ENCODE assay signal across 27 mouse cellular contexts in the genomic region with DNA sequence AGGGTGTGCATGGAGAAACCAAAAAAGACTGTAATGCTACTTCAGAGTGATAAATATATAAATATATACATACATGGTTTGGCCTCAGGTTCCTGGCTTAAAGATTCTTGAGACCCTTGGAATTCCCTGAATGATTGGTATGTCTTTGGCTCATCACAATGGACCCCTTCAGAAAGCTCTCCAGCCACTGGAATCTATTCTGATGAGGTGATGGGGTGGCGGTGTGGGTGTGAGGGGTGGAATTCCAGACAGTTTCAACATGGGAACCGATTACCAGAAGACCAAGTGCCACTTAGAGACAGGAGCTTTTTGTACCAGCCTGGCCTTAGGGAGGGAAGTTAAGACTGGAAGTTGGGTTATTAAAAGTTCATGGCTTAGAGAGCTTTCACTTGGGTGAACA.
DNase-seq lines count a peak whose midpoint lies in the region; ATAC-seq and TF ChIP-seq lines count a peak whose summit lies in the region.
"Had no signal": no experiment of that assay in that cellular context is flagged by ENCODE, and none has a peak within 500 bp of the region (broad histone marks: within the 10 kb centered on the region; RNA-seq: fewer than 3 reads in every experiment).

No protein-coding gene starts in this region.

- H3K27me3 ChIP-seq in lung, embryonic 15.5 days = no peaks in the 10 kb centered on the region
- H3K27me3 ChIP-seq in embryonic facial prominence, embryonic 10.5 days (replicated peaks; ENCODE audit: low read depth, poor library complexity, severe bottlenecking) = no peaks in the 10 kb centered on the region
- H3K27me3 ChIP-seq in hindbrain, embryonic 16.5 days (replicated peaks; ENCODE audit: control insufficient read depth, insufficient read depth, low read length) = no peaks in the 10 kb centered on the region
- H3K27me3 ChIP-seq: CH12.LX; heart, embryonic 15.5 days; hindbrain, embryonic 15.5 days; intestine, embryonic 15.5 days; liver, embryonic 15.5 days; neural tube, embryonic 12.5 days had no signal

- H3K9ac ChIP-seq in lung, embryonic 15.5 days = no peak overlapping the region
- H3K9ac ChIP-seq in hindbrain, embryonic 16.5 days (ENCODE audit: low read depth, low read length) = no peak overlapping the region
- H3K9ac ChIP-seq: heart, embryonic 15.5 days; hindbrain, embryonic 15.5 days; intestine, embryonic 15.5 days; liver, embryonic 15.5 days; neural tube, embryonic 12.5 days had no signal

- peak; percentile 72; the same call in 1 of the 2 replicates for ATAC-seq in lung, embryonic 15.5 days (ENCODE audit: borderline replicate concordance, extremely low read depth, low FRiP score, low TSS enrichment)
- ATAC-seq in hindbrain, embryonic 16.5 days = no peak
- ATAC-seq: intestine, embryonic 15.5 days had no signal

- no peak for DNase-seq in lung, adult 2 months
- peak; percentile 4 for DNase-seq in R1 (ENCODE audit: low read depth, low spot score)
- DNase-seq in embryonic facial prominence, embryonic 10.5 days (ENCODE audit: low spot score) = peak; percentile 14
- peak; percentile 6 for DNase-seq in yolk sac, embryonic 10.5 days (ENCODE audit: low spot score)
- DNase-seq in adrenal gland, adult 2 months = no peak
- DNase-seq: adrenal gland, postnatal 25 days; B cell, adult 2 months; cerebellum, postnatal 25 days; gastrocnemius, postnatal 36 days; heart, adult 2 months; heart, postnatal 36 days; kidney, adult 8-10 months; kidney, postnatal 10 days; liver; midbrain, embryonic 14.5 days; right cerebral cortex, postnatal 14 days had no signal

- no peak for TF ChIP-seq POLR2A in lung, adult 2 months (IDR thresholded peaks at IDR 0.05; ENCODE audit: borderline replicate concordance, extremely low read depth, low read depth, low read length)

- H3K36me3 ChIP-seq in lung, embryonic 15.5 days = no peaks in the 10 kb centered on the region
- no peaks in the 10 kb centered on the region for H3K36me3 ChIP-seq in embryonic facial prominence, embryonic 10.5 days (replicated peaks)
- H3K36me3 ChIP-seq in hindbrain, embryonic 16.5 days (ENCODE audit: control insufficient read depth, insufficient read depth, low read length) = no peaks in the 10 kb centered on the region
- H3K36me3 ChIP-seq: G1E; heart, embryonic 15.5 days; hindbrain, embryonic 15.5 days; intestine, embryonic 15.5 days; liver, embryonic 15.5 days; neural tube, embryonic 12.5 days had no signal

- 0 out of 2 replicates have a peak, but pooled peaks cover 6% of the 10 kb centered on the region for H3K4me1 ChIP-seq in lung, embryonic 15.5 days
- no peaks in the 10 kb centered on the region for H3K4me1 ChIP-seq in lung, adult 2 months (ENCODE audit: control insufficient read depth, insufficient read depth, low read length)
- H3K4me1 ChIP-seq in embryonic facial prominence, embryonic 10.5 days = no peaks in the 10 kb centered on the region
- H3K4me1 ChIP-seq in hindbrain, embryonic 16.5 days (ENCODE audit: control insufficient read depth, insufficient read depth, low read depth, low read length) = no peaks in the 10 kb centered on the region
- H3K4me1 ChIP-seq: heart, embryonic 15.5 days; hindbrain, embryonic 15.5 days; intestine, embryonic 15.5 days; liver, embryonic 15.5 days; neural tube, embryonic 12.5 days had no signal

- no peak for TF ChIP-seq CTCF in lung, adult 2 months (IDR thresholded peaks at IDR 0.05; ENCODE audit: insufficient read depth, low read length)

- H3K4me2 ChIP-seq in lung, embryonic 15.5 days = no peak overlapping the region
- no peak overlapping the region for H3K4me2 ChIP-seq in hindbrain, embryonic 16.5 days (ENCODE audit: low read length)
- H3K4me2 ChIP-seq: heart, embryonic 15.5 days; hindbrain, embryonic 15.5 days; intestine, embryonic 15.5 days; liver, embryonic 15.5 days; neural tube, embryonic 12.5 days had no signal

- H3K4me3 ChIP-seq in lung, embryonic 15.5 days = no peak overlapping the region
- H3K4me3 ChIP-seq in lung, adult 2 months (replicated peaks; ENCODE audit: extremely low read depth, low read depth, low read length) = no peak overlapping the region
- H3K4me3 ChIP-seq in embryonic facial prominence, embryonic 10.5 days = no peak overlapping the region
- no peak overlapping the region for H3K4me3 ChIP-seq in hindbrain, embryonic 16.5 days (ENCODE audit: low read length)
- H3K4me3 ChIP-seq: heart, adult 2 months; heart, embryonic 15.5 days; hindbrain, embryonic 15.5 days; intestine, embryonic 15.5 days; left cerebral cortex, adult 2 months; liver, embryonic 15.5 days; neural tube, embryonic 12.5 days had no signal

- H3K9me3 ChIP-seq in lung, embryonic 15.5 days = no peaks in the 10 kb centered on the region
- no peaks in the 10 kb centered on the region for H3K9me3 ChIP-seq in embryonic facial prominence, embryonic 10.5 days
- H3K9me3 ChIP-seq in hindbrain, embryonic 16.5 days (ENCODE audit: control insufficient read depth, low read length) = no peaks in the 10 kb centered on the region
- H3K9me3 ChIP-seq: heart, embryonic 15.5 days; hindbrain, embryonic 15.5 days; intestine, embryonic 15.5 days; liver, embryonic 15.5 days; neural tube, embryonic 12.5 days had no signal

- WGBS in lung, embryonic 15.5 days = 53% methylated on average over 2 of the region's 2 CpGs
- 59% methylated on average over 2 of the region's 2 CpGs for WGBS in lung, adult 2 months
- WGBS in embryonic facial prominence, embryonic 10.5 days = 37% methylated on average over 2 of the region's 2 CpGs
- 68% methylated on average over 2 of the region's 2 CpGs for WGBS in hindbrain, embryonic 16.5 days

- peak overlapping the region; percentile 25; the same call in 1 of the 2 replicates for H3K27ac ChIP-seq in lung, embryonic 15.5 days
- H3K27ac ChIP-seq in embryonic facial prominence, embryonic 10.5 days (replicated peaks) = no peak overlapping the region
- H3K27ac ChIP-seq in hindbrain, embryonic 16.5 days (ENCODE audit: low read depth, low read length) = no peak overlapping the region
- H3K27ac ChIP-seq: heart, adult 2 months; heart, embryonic 15.5 days; hindbrain, embryonic 15.5 days; intestine, embryonic 15.5 days; left cerebral cortex, adult 2 months; liver, embryonic 15.5 days; neural tube, embryonic 12.5 days; stomach, postnatal 0 days had no signal

Comparison
In these comparisons a context has a peak if more than half of its experiments do, and no peak if none do; other contexts are left out.
1. DNase-seq: peak in R1 (single experiment), embryonic facial prominence, embryonic 10.5 days (single experiment) and yolk sac, embryonic 10.5 days (single experiment); none in lung, adult 2 months (single experiment) and adrenal gland, adult 2 months (single experiment).